Mouse (Mus musculus) left cerebral cortex, postnatal 10 days (tissue): ENCODE data around the gene Htra1. TPM values are rescaled to one million over a fixed set of nuclear protein-coding genes. Genes with fewer than 3 reads are reported as not detected.

ENCODE experiments used
- DNase-seq, 2 experiments: peaks; one replicate each; pipeline ENCODE4 v3.0.0; 2021 to 2022; ENCODE audit warnings: low spot score in 2 of 2, mixed read lengths in 1 of 2; ENCODE audit errors: extremely low spot score in 1 of 2
- intact Hi-C: fragments of 180-260 bp; cut with DNase I; formaldehyde crosslinking; loops from one replicate; pipeline ENCODE4 v1.15.1; 2025
- total RNA-seq, 2 experiments: library from RNA; stranded (reverse); gene quantifications; 2 replicates each; pipeline ENCODE4 v1.2.3; 2021

Gene Htra1
- total RNA-seq, 2 experiments from 2014 or later, result 139 to 187 TPM

- DNase-seq, result no peak
- intact Hi-C loops, result no loop called here
These were observed 12.8 kb upstream of the Htra1 start for GRCm38 (mm10) chr7:130922981-130923731.

- intact Hi-C loops, result no loop called here
- no peak for DNase-seq
These were observed 5.5 kb upstream of the Htra1 start for GRCm38 (mm10) chr7:130930401-130930800.

- intact Hi-C loops, result no loop called here
- no peak for DNase-seq
These were observed 3.0 kb upstream of the Htra1 start for GRCm38 (mm10) chr7:130932921-130933320.

- intact Hi-C loops, result loop anchor here (5.0 kb wide), 1 partner anchor 48 kb away; no protein-coding TSS in a partner anchor
- no peak for DNase-seq
These were observed 1.3 kb upstream of the Htra1 start for GRCm38 (mm10) chr7:130934654-130935053.

GRCm38 (mm10) chr7:130935421-130935792 is 504 bp upstream of the Htra1 start:
- intact Hi-C loops, result loop anchor here (5.0 kb wide), 1 partner anchor 47 kb away; no protein-coding TSS in a partner anchor
- DNase-seq, result no peak

GRCm38 (mm10) chr7:130936472-130936951 is 601 bp downstream of the Htra1 start:
- intact Hi-C loops, result loop anchor here (5.0 kb wide), 1 partner anchor 46 kb away; no protein-coding TSS in a partner anchor
- peak in 1 of 2 experiments; percentile 51 for DNase-seq

- intact Hi-C loops, result loop anchor here (5.0 kb wide), 1 partner anchor 45 kb away; no protein-coding TSS in a partner anchor
- DNase-seq, result peak in 1 of 2 experiments; percentile 41
These were observed 1.4 kb downstream of the Htra1 start for GRCm38 (mm10) chr7:130937266-130937841.

- no peak for DNase-seq
- intact Hi-C loops, result loop anchor here (5.0 kb wide), 1 partner anchor 44 kb away; no protein-coding TSS in a partner anchor
These were observed 2.1 kb downstream of the Htra1 start for GRCm38 (mm10) chr7:130938005-130938404.

GRCm38 (mm10) chr7:130938896-130939295 is 3.0 kb downstream of the Htra1 start:
- intact Hi-C loops, result loop anchor here (5.0 kb wide), 1 partner anchor 43 kb away; no protein-coding TSS in a partner anchor
- peak in 1 of 2 experiments; percentile 8 for DNase-seq

- intact Hi-C loops, result no loop called here
- peak in 1 of 2 experiments; percentile 39 for DNase-seq
These were observed 4.8 kb downstream of the Htra1 start for GRCm38 (mm10) chr7:130940733-130941132.

GRCm38 (mm10) chr7:130943280-130943895 is 7.5 kb downstream of the Htra1 start:
- intact Hi-C loops, result no loop called here
- no peak for DNase-seq

- intact Hi-C loops, result no loop called here
- DNase-seq, result no peak
These were observed 9.0 kb downstream of the Htra1 start for GRCm38 (mm10) chr7:130944766-130945475.

GRCm38 (mm10) chr7:130945730-130946129 is 9.8 kb downstream of the Htra1 start:
- intact Hi-C loops, result no loop called here
- no peak for DNase-seq

- intact Hi-C loops, result no loop called here
- DNase-seq, result no peak
These were observed 10.4 kb downstream of the Htra1 start for GRCm38 (mm10) chr7:130946303-130946702.

- DNase-seq, result no peak
- intact Hi-C loops, result no loop called here
These were observed 12.8 kb downstream of the Htra1 start for GRCm38 (mm10) chr7:130948563-130949208.

- intact Hi-C loops, result no loop called here
- DNase-seq, result peak; percentile 44 to 60
These were observed 13.4 kb downstream of the Htra1 start for GRCm38 (mm10) chr7:130949331-130949751.

GRCm38 (mm10) chr7:130950482-130950881 is 14.6 kb downstream of the Htra1 start:
- intact Hi-C loops, result no loop called here

GRCm38 (mm10) chr7:130951004-130951403 is 15.1 kb downstream of the Htra1 start:
- intact Hi-C loops, result no loop called here
- DNase-seq, result no peak

More at GRCm38 (mm10) chr7:130950482-130950881, 14.6 kb downstream of the Htra1 start:
- DNase-seq, result no peak
